Mouse (Mus musculus): Measurements from ENCODE around the gene Grid1. TPM values are rescaled to one million over a fixed set of nuclear protein-coding genes. Genes with fewer than 3 reads are reported as not detected.

Gene Grid1
- polyA plus RNA-seq, 1 experiment, result 1.3 TPM

DNA sequence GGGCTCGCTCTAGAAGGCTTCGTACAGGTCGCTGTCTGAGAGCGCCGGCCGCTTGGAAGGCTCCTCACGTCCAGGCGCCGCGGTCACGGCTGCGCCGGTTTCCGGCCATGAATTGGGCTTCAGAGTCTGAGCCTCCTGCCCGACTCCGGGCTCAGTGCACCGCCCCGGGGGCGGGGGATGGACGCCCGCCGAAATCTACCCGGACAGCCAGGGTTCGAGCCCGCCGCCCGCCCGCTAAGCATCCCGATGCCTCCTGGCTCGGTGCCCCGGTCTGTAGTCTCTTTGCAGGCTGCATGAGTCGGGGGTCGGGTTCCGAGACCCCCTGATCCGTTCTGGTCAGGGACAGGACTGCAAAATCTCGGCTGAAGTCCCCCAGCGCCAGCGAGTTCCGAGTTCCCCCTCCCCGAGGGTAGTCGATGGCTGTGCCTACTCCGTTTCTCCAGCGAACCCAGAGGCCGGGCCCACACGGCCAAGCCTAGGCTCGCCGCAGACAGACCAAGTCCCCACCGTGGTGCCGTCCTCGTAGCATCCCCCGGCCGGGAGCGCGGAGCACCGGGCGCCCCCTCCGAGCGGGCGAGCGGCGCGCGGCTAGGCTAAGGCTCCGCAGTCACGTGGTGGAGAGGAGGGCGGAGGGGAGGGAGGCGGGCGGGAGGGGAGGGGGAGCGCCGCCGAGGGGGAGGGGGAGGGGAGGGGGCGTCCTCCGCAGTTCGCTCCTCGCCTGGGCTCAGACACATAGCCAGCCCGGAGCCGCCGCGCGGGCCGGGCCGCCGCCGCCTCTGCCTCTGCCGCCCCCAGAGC, 588 bp upstream of the Grid1 start:
- no peak for DNase-seq
- WGBS, result 3% methylated on average over 73 of the region's 85 CpGs
- H3K36me3 ChIP-seq (ENCODE audit: control insufficient read depth, insufficient read depth, low read length), result no peaks in the 10 kb centered on the region
- TF ChIP-seq CTCF (conservative IDR thresholded peaks at IDR 0.05; ENCODE audit: insufficient read depth, insufficient read length, low read depth, low read length) (no peak), POLR2A (IDR thresholded peaks at IDR 0.05; ENCODE audit: low read depth, low read length) (no peak)
- peaks cover 5% of the 10 kb centered on the region; the same call in 1 of the 2 replicates for H3K4me1 ChIP-seq (ENCODE audit: control insufficient read depth, insufficient read depth, low read length)
- peak overlapping the region; percentile 40 for H3K4me3 ChIP-seq (ENCODE audit: insufficient read depth, low read depth, low read length)
- peaks cover 6% of the 10 kb centered on the region; the same call in 1 of the 2 replicates for H3K27me3 ChIP-seq (replicated peaks; ENCODE audit: control insufficient read depth, insufficient read depth, low read length)
- H3K27ac ChIP-seq (ENCODE audit: insufficient read depth, low read depth, low read length), result no peak overlapping the region

- Histone ChIP-seq H3K27me3 (replicated peaks; ENCODE audit: control insufficient read depth, insufficient read depth, low read length) (peaks cover 6% of the 10 kb centered on the region; the same call in 1 of the 2 replicates), H3K4me1 (ENCODE audit: control insufficient read depth, insufficient read depth, low read length) (peaks cover 6% of the 10 kb centered on the region), H3K27ac (ENCODE audit: insufficient read depth, low read depth, low read length) (no peak overlapping the region), H3K4me3 (ENCODE audit: insufficient read depth, low read depth, low read length) (peak overlapping the region; percentile 34; the same call in 1 of the 2 replicates), H3K36me3 (ENCODE audit: control insufficient read depth, insufficient read depth, low read length) (no peaks in the 10 kb centered on the region)
- no peak for DNase-seq
- TF ChIP-seq POLR2A (IDR thresholded peaks at IDR 0.05; ENCODE audit: low read depth, low read length), result no peak
- TF ChIP-seq CTCF (conservative IDR thresholded peaks at IDR 0.05; ENCODE audit: insufficient read depth, insufficient read length, low read depth, low read length), result no peak
- 3% methylated on average over 12 of the region's 12 CpGs for WGBS
Observed at GRCm38 (mm10) chr14:34820653-34821005, 721 bp downstream of the Grid1 start.

DNA sequence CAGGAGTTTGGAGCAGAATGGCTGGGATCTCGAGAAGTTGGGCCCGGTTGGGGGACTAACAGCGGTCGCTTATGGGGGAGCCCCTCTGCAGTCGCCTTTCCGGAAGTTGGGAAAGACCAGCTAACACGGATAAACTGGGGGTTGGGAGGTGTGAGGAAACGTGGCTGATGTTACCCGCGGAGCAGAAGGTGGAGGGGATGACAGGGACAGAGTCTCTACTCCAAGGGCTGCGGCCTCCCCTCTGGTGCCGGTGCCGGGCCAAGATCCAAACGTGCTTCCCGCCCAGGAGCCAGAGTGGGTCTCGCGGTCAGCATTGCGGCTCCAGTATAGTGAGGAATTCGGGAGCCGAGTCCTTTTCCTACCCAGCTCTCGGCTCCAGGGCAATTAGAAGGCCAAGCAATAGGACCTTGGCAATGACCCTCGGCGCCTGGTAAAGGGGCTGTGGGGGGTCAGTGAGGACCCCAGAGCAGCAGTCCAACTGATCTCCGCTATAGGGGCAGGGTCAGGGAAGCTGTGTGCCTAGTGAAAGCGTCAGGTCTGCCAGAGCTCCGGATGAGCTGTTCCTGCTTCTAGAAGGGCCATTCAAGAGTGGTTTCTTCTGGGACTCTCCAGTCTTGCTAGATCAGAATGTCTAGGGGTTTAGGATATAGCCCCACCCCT, 1.4 kb downstream of the Grid1 start:
- WGBS, result 11% methylated on average over 26 of the region's 26 CpGs
- Histone ChIP-seq H3K27me3 (replicated peaks; ENCODE audit: control insufficient read depth, insufficient read depth, low read length) (peaks cover 6% of the 10 kb centered on the region; the same call in 1 of the 2 replicates), H3K4me1 (ENCODE audit: control insufficient read depth, insufficient read depth, low read length) (peaks cover 9% of the 10 kb centered on the region), H3K36me3 (ENCODE audit: control insufficient read depth, insufficient read depth, low read length) (no peaks in the 10 kb centered on the region), H3K4me3 (ENCODE audit: insufficient read depth, low read depth, low read length) (no peak overlapping the region), H3K27ac (ENCODE audit: insufficient read depth, low read depth, low read length) (no peak overlapping the region)
- DNase-seq, result no peak
- TF ChIP-seq CTCF (conservative IDR thresholded peaks at IDR 0.05; ENCODE audit: insufficient read depth, insufficient read length, low read depth, low read length) (no peak), POLR2A (IDR thresholded peaks at IDR 0.05; ENCODE audit: low read depth, low read length) (no peak)

DNA sequence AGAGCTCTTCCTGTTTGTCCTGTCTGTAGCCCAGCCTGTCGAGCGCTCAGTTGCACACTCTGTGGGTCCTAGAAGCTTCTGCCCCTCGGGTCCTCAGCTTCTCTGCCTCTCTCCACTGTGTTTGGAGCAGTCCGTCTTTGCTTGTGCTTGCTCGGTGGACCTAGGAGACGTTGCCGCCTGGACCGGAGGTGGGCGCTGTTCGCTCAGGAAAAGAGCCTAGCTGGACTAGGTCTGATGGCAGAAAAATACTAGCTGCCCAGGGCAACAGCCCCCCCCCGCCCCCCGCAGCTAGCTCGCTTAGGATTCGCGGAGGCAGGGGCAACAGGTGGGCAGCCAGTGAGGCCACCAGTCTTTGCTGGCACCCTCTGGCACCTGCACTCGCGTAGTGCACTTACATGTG, 3.2 kb downstream of the Grid1 start:
- Histone ChIP-seq H3K27me3 (replicated peaks; ENCODE audit: control insufficient read depth, insufficient read depth, low read length) (peaks cover 6% of the 10 kb centered on the region; the same call in 1 of the 2 replicates), H3K4me3 (ENCODE audit: insufficient read depth, low read depth, low read length) (no peak overlapping the region; the same call in 1 of the 2 replicates), H3K4me1 (ENCODE audit: control insufficient read depth, insufficient read depth, low read length) (peaks cover 9% of the 10 kb centered on the region), H3K27ac (ENCODE audit: insufficient read depth, low read depth, low read length) (no peak overlapping the region), H3K36me3 (ENCODE audit: control insufficient read depth, insufficient read depth, low read length) (no peaks in the 10 kb centered on the region)
- WGBS, result 7% methylated on average over 17 of the region's 17 CpGs
- peak; percentile 65 for DNase-seq
- TF ChIP-seq POLR2A (IDR thresholded peaks at IDR 0.05; ENCODE audit: low read depth, low read length), result no peak
- TF ChIP-seq CTCF (conservative IDR thresholded peaks at IDR 0.05; ENCODE audit: insufficient read depth, insufficient read length, low read depth, low read length), result peak; percentile 64; the same call in 1 of the 2 replicates

- Histone ChIP-seq H3K27ac (ENCODE audit: insufficient read depth, low read depth, low read length) (no peak overlapping the region), H3K4me3 (ENCODE audit: insufficient read depth, low read depth, low read length) (no peak overlapping the region), H3K4me1 (ENCODE audit: control insufficient read depth, insufficient read depth, low read length) (peaks cover 9% of the 10 kb centered on the region), H3K36me3 (ENCODE audit: control insufficient read depth, insufficient read depth, low read length) (no peaks in the 10 kb centered on the region), H3K27me3 (replicated peaks; ENCODE audit: control insufficient read depth, insufficient read depth, low read length) (peaks cover under 1% of the 10 kb centered on the region; the same call in 1 of the 2 replicates)
- 90% methylated on average over 3 of the region's 3 CpGs for WGBS
- no peak for DNase-seq
- TF ChIP-seq POLR2A (IDR thresholded peaks at IDR 0.05; ENCODE audit: low read depth, low read length) (no peak), CTCF (conservative IDR thresholded peaks at IDR 0.05; ENCODE audit: insufficient read depth, insufficient read length, low read depth, low read length) (no peak)
Observed at GRCm38 (mm10) chr14:34824186-34824585, 4.3 kb downstream of the Grid1 start.

DNA sequence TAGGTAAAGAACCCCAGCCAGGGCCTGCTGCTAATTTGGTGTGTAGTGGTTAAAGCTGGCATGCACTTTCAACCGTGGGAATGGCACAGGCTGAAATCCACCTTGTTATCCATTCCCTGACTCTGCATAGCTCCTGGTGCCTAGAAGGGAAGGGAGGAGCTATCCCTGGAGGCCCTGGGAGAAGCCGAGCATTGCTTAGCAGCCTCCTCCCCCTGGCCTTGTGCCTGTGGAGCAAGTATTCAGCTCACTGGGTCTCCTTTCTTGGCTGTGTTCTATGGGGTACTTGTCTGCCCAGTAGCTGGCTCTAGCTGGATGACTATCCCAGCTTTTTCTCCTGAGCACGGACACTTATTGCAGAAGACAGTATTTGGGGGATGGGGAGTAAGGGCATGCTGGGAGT, 6.0 kb downstream of the Grid1 start:
- TF ChIP-seq CTCF (conservative IDR thresholded peaks at IDR 0.05; ENCODE audit: insufficient read depth, insufficient read length, low read depth, low read length), result no peak
- no peak for TF ChIP-seq POLR2A (IDR thresholded peaks at IDR 0.05; ENCODE audit: low read depth, low read length)
- Histone ChIP-seq H3K27ac (ENCODE audit: insufficient read depth, low read depth, low read length) (no peak overlapping the region), H3K4me1 (ENCODE audit: control insufficient read depth, insufficient read depth, low read length) (peaks cover 6% of the 10 kb centered on the region), H3K27me3 (replicated peaks; ENCODE audit: control insufficient read depth, insufficient read depth, low read length) (no peaks in the 10 kb centered on the region), H3K36me3 (ENCODE audit: control insufficient read depth, insufficient read depth, low read length) (no peaks in the 10 kb centered on the region), H3K4me3 (ENCODE audit: insufficient read depth, low read depth, low read length) (no peak overlapping the region)
- DNase-seq, result peak; percentile 69
- 34% methylated on average over 3 of the region's 3 CpGs for WGBS

- Histone ChIP-seq H3K27ac (ENCODE audit: insufficient read depth, low read depth, low read length) (no peak overlapping the region), H3K4me3 (ENCODE audit: insufficient read depth, low read depth, low read length) (no peak overlapping the region), H3K27me3 (replicated peaks; ENCODE audit: control insufficient read depth, insufficient read depth, low read length) (no peaks in the 10 kb centered on the region), H3K36me3 (ENCODE audit: control insufficient read depth, insufficient read depth, low read length) (no peaks in the 10 kb centered on the region), H3K4me1 (ENCODE audit: control insufficient read depth, insufficient read depth, low read length) (peaks cover 3% of the 10 kb centered on the region; the same call in 1 of the 2 replicates)
- no peak for TF ChIP-seq POLR2A (IDR thresholded peaks at IDR 0.05; ENCODE audit: low read depth, low read length)
- TF ChIP-seq CTCF (conservative IDR thresholded peaks at IDR 0.05; ENCODE audit: insufficient read depth, insufficient read length, low read depth, low read length), result no peak
- no peak for DNase-seq
- WGBS, result 66% methylated on average over 6 of the region's 6 CpGs
Observed at GRCm38 (mm10) chr14:34829831-34830230, 9.9 kb downstream of the Grid1 start.

All from kidney, adult 2 months (tissue).